ENCODE assay signal across 26 mouse cellular contexts in the genomic region with DNA sequence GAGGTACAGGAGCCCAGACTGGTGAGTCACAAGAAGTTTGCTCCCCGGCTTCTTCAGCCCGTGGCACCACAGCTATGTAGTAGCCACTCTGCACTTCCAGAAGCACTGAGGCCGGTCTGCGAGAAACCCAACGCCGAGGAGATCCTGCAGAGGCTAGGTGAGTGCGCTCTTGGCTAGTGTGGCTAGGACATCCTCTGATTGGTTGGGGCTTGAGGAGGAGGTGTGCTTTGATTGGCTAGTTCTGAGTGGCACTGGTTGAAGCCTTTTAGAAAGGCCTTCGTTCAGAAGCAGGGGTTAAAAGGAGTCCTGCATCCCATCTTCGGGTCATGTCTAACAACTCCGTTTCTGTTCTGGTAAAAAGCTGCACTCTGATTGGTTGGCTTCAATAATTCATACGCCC. TPM values are rescaled to one million over a fixed set of nuclear protein-coding genes. Genes with fewer than 3 reads are reported as not detected.
"Had no signal": no experiment of that assay in that cellular context is flagged by ENCODE, and none has a peak within 500 bp of the region (broad histone marks: within the 10 kb centered on the region; RNA-seq: fewer than 3 reads in every experiment).

No protein-coding gene starts in this region.

- H3K4me3 ChIP-seq: limb, embryonic 12.5 days; limb, embryonic 15.5 days; lung, embryonic 15.5 days; midbrain, embryonic 10.5 days; midbrain, embryonic 13.5 days; myocyte; neural tube, embryonic 13.5 days had no signal

- DNase-seq: kidney, adult 9 months; kidney, postnatal 14 days; kidney, postnatal 4 days; left cerebral cortex, postnatal 4 days; liver, postnatal 0 days; lung, postnatal 10 days; lung, postnatal 36 days; retina, postnatal 1 day; right cerebral cortex, postnatal 25 days; thymus, postnatal 25 days had no signal

- H3K27ac ChIP-seq: limb, embryonic 12.5 days; limb, embryonic 15.5 days; liver, embryonic 14.5 days; lung, embryonic 15.5 days; midbrain, embryonic 10.5 days; midbrain, embryonic 13.5 days; neural tube, embryonic 13.5 days had no signal

- H3K36me3 ChIP-seq: limb, embryonic 12.5 days; limb, embryonic 15.5 days; lung, embryonic 15.5 days; midbrain, embryonic 10.5 days; midbrain, embryonic 13.5 days; neural tube, embryonic 13.5 days had no signal

- H3K27me3 ChIP-seq: limb, embryonic 12.5 days; limb, embryonic 15.5 days; lung, embryonic 15.5 days; midbrain, embryonic 13.5 days; neural tube, embryonic 13.5 days had no signal

RNA-seq across cellular contexts. Expression of gene Guca2a, which starts 1.2 kb away (rescaled TPM):
- total RNA-seq: layer of hippocampus, adult 18-20 months; layer of hippocampus, postnatal 14 days; left cerebral cortex, postnatal 14 days; left cerebral cortex, postnatal 4 days; monocyte, adult 5-6 weeks; neutrophil, adult 5-6 weeks had no signal
- polyA plus RNA-seq: limb, embryonic 12.5 days; limb, embryonic 15.5 days; liver, embryonic 14.5 days; liver, postnatal 0 days; lung, embryonic 15.5 days; midbrain, embryonic 10.5 days; midbrain, embryonic 13.5 days; midbrain, embryonic 16.5 days; myocyte; neural tube, embryonic 13.5 days; thymus, postnatal 0 days had no signal

RNA-seq across cellular contexts. Expression of gene Guca2b, which starts 20.1 kb away (rescaled TPM):
- total RNA-seq: layer of hippocampus, adult 18-20 months; layer of hippocampus, postnatal 14 days; left cerebral cortex, adult 8-10 months; left cerebral cortex, postnatal 14 days; left cerebral cortex, postnatal 4 days; monocyte, adult 5-6 weeks; neutrophil, adult 5-6 weeks had no signal
- polyA plus RNA-seq: limb, embryonic 12.5 days; limb, embryonic 15.5 days; liver, postnatal 0 days; lung, embryonic 15.5 days; midbrain, embryonic 10.5 days; midbrain, embryonic 13.5 days; midbrain, embryonic 16.5 days; myocyte; neural tube, embryonic 13.5 days had no signal
